Mouse (Mus musculus): Measurements from ENCODE around the gene Mpo.

The Mpo gene

DNA sequence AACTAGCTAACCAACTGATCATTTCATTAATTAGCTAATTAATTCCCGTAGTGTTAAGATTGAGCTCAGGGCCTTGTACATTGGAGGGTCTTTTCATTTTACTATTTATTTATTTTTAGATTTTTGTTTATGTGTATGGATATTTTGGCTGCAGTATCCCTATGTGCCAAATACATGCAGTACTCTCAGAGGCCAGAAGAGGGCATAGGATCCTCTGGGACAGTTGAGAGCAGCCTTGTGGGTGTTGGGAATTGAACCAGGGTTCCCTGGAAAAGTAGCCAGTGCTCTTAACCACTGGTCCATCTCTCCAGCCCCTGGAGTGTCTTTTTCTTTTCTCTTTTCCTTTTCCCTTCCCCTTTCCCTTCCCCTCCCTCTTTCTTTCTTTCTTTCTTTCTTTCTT, 12.1 kb downstream of the Mpo start:
- DNase-seq: no peak

DNA sequence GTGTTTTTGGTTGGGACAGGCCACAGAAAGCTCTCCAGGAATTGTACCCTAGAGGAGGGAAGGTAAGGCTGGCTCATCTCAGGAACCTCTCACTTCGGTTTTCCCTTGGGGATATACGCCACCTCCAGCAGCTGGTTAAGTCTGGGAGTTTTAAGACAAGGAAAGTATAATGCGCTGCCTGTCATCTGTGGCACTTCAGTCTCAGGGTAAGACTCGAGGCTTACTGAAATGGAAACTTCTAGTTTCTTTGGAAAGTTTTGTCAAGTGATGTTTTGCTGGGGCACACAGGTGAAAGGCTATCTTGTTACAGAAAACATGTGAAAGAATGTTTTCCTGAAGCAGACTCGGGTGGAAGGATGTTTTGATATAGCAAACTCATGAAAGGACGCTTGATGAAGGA, 14.1 kb downstream of the Mpo start:
- no peak for DNase-seq

DNA sequence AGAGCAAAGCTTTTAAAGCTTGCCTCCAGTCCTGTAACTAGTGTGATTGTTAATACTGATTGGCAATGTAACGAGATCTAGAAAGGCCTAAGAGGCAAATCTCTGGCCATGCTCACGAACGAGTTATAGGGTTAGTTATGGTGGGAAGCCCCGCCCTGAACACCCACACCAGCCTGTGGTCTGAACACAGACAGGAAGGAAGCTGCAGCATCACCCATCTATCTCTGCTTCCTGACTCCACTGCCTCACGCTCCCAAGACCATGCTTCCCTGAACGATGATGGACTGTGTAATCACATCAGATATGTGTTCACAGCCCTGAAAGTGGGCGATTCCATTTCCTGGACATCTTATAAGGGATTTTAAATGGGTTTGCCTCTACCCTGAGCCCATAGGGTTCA, 14.9 kb downstream of the Mpo start:
- no peak for DNase-seq

DNA sequence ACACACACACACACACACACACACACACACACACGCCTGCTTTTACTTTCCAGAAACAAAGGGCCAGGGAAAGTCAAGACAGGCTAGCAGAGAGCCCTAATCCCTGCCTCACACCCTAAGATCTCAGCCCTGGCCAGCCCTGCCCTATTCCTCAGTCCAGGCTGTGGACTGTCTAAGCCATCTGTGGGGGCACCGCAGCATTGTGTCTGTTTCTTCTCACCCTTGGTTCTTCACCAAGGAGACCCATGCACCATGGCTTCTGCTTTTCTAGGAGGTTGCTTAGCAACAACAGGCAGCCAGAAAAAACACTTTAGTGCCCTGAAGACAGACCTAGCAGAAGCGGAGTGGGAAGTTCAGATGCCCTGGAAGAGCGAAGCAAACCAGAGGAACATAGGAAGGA, 18.0 kb downstream of the Mpo start:
- DNase-seq: no peak

DNA sequence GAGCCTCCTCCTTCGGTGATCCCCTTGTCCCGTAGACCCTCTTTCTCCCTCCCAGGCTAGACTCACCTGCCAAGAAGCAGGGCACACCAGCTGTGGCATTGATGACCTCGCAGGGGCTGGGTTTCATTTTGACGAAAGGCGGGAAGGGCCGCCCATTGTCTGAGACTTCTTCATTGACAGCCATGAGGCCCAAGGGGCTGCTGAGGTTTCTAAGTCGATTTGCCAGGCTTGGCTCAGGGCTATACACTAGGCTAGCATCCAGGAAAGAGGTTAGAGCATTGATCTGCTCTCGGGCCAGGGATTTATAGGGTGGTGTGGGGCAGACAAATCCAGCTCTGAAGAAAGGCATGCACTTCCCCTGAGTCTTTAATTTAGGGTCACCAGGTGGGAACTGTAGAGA, 21.4 kb downstream of the Mpo start:
- DNase-seq: no peak

DNA sequence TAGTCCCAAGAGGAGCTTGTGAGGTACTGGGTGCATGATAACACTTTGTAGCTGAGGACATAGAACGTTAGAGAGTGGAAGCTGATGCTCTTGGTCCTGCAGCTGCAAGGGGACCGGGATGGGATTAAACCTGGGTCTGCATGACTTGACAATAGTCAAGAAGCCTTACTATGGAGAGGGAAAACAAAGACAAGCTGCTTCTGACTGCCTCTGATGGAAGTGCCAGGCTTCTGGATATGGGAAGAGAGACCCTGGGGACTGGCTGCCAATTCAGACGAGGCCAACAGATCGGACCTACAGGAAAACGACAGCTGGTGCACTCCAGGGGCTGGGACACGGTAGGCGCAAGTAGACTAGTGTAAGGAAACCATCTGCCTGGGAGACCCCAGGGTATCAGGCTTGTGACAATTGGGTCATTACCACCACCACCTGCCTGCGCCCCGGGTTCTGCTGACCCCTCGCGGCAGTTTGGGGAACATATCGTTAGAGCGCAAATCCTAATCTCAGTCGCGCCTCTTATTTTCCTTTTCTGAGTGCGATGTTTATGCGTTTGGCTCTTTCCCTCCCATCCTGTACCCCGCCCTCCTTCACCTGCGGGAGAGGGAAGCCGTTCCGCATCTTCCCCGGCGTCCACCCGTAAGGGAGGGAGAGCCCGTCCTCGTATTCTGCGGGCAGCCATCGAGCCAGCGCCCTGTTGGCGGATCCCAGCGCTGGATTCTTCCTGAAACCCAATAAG, 23.5 kb downstream of the Mpo start:
- DNase-seq: peak; percentile 60

DNA sequence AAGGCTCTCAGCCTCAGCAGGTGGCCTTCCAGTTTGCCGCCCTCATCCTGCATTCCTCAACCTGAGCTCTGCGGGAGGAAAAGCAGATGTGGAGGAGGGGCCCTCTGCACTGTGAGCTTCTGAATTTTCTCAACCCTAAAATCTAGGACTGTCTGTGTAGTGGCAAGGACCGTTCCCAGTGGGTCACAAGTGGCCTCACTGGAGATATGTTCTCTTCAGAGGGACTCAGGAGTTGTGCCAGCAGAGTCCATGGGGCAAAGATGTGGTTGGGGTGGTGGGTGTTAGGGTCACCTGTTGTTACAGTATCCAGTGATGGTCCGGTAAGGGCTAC, 24.0 kb downstream of the Mpo start:
- DNase-seq: no peak

DNA sequence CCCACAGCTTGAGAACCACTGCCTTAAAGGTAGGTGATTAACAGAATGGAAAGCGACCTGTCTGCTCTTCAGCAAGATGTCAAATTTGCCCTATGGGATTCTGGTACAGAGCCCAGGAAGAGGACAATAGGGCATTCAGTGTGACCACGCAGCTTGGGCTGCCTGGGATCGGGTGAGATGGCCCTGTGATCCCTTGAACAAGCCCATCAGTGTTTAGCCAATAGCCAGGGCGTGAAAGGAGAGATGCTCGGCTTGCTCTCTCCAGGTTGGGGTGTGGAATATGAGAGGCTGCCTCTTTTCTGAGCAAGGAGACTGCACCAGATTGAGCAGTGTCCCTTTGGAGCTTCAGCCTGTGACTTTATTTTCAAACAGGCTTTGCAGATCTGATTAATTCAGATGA, 28.1 kb downstream of the Mpo start:
- no peak for DNase-seq

DNA sequence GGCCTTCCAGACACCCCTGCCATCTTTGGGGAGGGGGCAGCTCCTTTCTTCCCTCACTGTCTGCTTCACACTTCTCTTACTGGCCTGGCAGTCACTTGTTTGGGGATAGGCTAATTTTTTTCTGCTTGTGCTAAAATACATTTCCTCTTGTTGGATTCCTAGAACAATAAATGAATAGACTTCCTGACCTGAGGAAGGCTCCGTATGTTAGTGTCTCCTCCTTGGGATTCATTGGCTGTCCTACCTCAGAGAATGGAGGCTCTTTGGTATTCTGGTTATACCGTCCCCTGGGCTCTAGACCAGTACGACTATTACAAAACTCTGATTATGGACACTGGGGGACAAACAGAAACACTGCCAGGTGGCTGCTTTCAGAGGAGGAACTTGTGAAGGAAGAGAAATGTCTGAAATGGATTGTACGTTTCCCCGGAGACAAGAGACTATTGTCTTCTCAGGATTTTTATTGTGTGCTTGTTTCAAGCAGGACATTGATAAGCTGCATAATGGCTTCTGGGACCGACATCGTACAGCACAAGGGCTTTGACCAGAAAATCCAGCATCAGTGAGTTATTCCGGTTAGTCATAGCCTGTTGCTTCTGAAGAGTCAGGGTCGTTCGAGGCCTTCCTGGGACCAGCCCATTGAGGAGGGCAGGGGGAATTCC, 35.0 kb downstream of the Mpo start, which contains the start of gene Lpo:
Lpo (minus strand) TSS at position 51 of the 662 bp plus-strand sequence.
- no peak for DNase-seq

DNA sequence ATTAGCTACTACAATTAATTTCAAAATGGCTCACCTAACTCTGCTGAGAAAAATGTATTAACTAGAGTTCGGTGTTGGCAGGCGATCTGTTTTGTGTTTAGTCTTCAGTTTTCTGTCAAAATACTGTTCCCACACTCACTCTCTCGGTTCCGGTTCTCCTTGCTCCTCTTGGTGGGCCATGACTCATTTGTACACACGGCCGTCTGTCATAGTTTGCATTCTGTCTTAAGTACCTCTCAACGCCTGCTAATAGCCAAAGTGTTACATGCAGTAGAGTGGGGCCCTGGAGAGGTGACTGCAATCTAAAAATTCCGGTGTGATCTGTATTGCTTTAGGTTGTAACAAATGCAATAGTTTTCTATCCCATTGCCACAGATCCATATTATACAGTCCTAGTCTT, 47.3 kb downstream of the Mpo start:
- DNase-seq: no peak

DNA sequence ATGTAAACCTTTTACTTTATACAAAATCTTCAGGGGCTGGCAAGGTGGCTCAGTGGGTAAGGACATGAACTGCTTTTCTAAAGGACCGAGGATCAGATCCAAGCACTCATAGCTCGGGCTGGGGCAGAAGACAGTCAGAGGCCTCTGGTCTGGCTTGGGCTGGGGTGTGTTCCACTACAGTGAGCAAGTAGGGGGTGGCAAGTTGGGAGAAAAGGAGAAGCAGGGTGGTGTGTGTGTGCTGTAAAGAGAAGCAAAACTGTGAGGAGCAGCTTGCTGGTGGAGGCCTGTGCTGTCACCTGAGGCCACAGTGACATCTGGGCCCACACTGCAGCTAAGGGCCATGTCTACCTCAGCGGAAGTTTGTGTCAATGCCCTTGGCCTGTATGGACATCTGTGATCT, 48.1 kb downstream of the Mpo start:
- DNase-seq: no peak

DNA sequence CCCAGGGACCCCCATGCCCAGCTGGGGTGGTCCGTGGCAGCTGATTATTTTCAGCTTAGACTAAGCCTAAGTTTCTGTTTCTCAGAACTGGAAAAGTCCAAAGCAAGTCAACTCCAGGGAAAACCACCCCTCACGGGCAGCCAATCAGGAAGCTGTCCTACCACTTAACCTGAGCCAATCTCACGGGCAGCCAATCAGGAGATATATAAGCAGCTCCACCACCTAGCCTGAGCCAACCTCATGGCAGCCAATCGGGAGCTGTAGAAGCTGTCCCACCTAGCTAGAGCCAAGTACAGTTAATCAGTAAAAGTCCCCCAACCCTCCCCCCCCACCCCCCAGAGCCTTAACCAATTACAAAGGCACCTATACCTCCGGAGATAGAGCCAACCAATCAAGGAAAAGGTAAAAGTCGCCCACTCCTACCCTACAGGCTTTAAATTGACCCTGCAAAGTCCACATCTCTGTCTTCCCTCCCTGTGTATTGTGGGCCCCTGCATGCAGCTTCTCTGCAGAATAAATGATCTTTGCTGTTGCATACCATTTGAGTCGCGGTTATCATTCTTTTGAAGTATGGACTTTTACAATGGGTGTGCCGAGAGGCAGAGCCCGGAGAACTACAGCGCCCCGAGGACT, 53.7 kb downstream of the Mpo start:
- DNase-seq: no peak

DNA sequence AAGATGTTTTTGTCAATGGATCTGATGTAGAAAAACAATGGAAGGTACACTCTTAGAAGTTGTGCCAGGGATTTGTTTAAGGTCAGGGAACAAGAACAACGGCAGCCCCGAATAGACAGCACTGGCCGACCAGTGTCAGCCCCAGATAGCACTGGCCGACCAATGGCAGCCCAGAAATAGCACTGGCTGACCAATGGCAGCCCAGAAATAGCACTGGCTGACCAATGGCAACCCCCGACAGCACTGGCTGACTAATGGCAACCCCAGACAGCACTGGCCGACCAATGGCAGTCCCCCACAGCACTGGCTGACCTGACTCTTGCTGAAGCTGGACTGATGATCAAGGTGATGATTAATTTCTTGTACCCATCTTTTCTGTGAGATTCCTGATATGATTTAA, 54.5 kb downstream of the Mpo start:
- no peak for DNase-seq

DNA sequence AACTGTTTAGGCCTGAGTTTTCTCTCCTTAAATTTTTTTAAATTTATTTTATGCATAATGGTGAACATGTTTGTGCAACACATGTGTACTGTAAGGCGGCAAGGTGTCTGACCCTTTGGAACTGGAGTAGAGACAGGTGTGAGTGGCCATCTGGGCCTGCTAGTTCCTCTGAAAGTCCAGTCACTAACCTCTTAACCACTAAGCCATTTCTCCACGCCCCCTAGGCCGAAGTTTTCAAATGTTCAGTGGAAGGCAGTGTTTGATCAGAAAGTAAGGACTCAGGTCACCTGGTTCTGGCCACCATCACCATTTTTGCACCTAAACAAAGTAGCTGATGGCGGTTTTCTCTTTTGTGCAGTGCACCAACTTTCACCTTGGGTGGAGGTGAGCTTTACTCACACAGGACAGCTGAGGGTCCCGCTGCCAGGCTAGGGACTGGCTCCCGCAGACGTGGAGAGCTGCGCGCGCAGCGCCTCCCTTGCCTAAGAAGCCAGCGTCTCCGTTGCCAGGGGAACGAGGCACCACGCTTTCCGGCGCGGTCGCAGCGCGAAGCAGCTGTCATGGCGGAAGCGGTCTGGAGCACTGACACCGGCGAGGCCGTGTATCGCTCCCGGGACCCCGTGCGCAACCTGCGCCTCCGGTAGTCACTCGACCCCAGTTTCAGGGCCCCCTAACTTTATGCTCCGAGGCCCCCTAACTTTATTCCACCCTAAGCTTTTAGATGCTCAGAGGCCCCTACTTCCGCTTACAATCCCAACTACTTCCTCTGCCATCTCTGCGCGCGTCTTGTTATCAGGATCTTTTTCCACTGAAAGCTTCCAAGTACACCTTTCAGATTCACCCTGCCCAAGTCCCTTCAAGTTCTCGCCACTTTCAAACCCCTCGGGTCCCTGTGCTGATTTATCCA, 59.6 kb downstream of the Mpo start, which contains the start of gene Mks1:
Mks1 (plus strand) TSS at position 526 of the 907 bp plus-strand sequence.
- peak; percentile 93 for DNase-seq

DNA sequence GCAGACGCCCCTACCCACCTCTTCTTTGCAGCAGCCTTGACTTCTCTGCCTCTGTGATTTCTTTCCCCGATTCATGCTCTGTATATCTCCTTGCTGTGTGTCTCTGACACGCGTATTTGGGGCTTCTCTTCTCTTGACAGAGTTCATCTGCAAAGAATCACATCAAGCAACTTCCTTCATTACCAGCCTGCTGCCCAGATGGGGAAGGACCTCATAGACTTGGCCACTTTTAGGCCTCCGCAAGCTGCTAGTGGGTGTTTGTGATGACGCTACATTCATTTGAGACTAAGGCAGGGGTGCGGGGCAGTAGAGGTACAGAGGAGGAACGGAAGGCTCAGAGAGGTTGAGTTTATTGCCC, 60.2 kb downstream of the Mpo start:
- DNase-seq: peak; percentile 12

Measured in right cerebral cortex, postnatal 4 days (tissue).